Mouse (Mus musculus) urinary bladder, postnatal 14 days (tissue): ENCODE data around the gene Sult3a1.
"Not testable (repeated sequence)": the region's sequence is repeated elsewhere in the genome, so short reads cannot be mapped to it uniquely, and the experiment has no call there.

ENCODE experiments used
- DNase-seq: peaks from one replicate; pipeline ENCODE4 v3.0.0; 2021; ENCODE audit warnings: low spot score

Gene Sult3a1

GRCm38 (mm10) chr10:33857421-33857820, at the start of gene Sult3a1:
Sult3a1 (plus strand) TSS chr10:33857721.
- DNase-seq = no peak

GRCm38 (mm10) chr10:33811807-33812206, 45.7 kb upstream of the Sult3a1 start:
- no peak for DNase-seq

- DNase-seq = no peak
These were observed 43.3 kb upstream of the Sult3a1 start for GRCm38 (mm10) chr10:33814266-33814665.

- no peak for DNase-seq
These were observed 40.6 kb upstream of the Sult3a1 start for GRCm38 (mm10) chr10:33816923-33817322.

- DNase-seq = no peak
These were observed 36.6 kb upstream of the Sult3a1 start for GRCm38 (mm10) chr10:33820892-33821291.

GRCm38 (mm10) chr10:33865994-33866393, 8.5 kb downstream of the Sult3a1 start:
- DNase-seq = no peak

- DNase-seq = no peak
These were observed 12.9 kb downstream of the Sult3a1 start for GRCm38 (mm10) chr10:33870441-33870840.

- no peak for DNase-seq
These were observed 15.3 kb downstream of the Sult3a1 start for GRCm38 (mm10) chr10:33872672-33873398.

- DNase-seq = not testable (repeated sequence)
These were observed 24.9 kb downstream of the Sult3a1 start for GRCm38 (mm10) chr10:33882411-33882810.

GRCm38 (mm10) chr10:33901520-33901919, 44.0 kb downstream of the Sult3a1 start:
- DNase-seq = not testable (repeated sequence)

- DNase-seq = peak; percentile 66
These were observed 47.3 kb downstream of the Sult3a1 start, which contains the start of gene Rsph4a for GRCm38 (mm10) chr10:33904530-33905481. Rsph4a (plus strand) TSS chr10:33905111.

- DNase-seq = peak; percentile 3
These were observed 48.0 kb downstream of the Sult3a1 start for GRCm38 (mm10) chr10:33905489-33905888.
